Mouse (Mus musculus): ENCODE data around the gene Mia3. TPM values are rescaled to one million over a fixed set of nuclear protein-coding genes. Genes with fewer than 3 reads are reported as not detected.
"Not testable (repeated sequence)": the region's sequence is repeated elsewhere in the genome, so short reads cannot be mapped to it uniquely, and the experiment has no call there.

The Mia3 gene
- polyA plus RNA-seq (2015; fragmentation: Nextera tagmentation; extraction: Ambion mirVana), result 101 and 112 TPM in 2 replicates

DNA sequence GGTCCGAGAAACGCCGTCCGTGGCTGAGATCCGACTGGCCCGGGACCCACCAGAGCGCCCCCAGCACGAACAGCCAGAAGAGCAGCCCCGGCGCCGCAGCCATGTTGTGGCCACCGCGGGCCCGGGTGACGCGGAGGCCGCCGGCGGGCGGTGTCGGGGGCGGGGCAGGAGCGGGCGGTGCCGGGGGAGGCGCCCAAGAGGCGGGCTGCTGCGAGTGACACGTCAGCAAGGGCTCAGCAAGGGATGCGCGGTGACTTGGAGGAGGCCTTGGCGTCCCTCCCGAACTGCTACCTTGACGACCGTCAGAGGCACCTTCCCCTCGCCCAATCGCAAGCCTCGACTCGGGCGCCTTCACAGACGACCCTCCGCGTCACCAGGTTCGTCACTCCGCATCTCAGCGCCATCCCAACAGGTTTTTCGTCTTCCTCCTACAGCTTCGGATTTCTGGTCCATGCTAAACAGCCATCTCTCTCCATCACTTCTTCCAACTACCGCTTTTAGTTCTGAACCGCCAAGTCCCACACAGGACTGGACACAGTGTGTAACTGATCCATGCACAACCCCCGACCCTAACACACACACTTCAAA, at the start of gene Mia3:
Mia3 (minus strand) TSS at position 127 of the 588 bp plus-strand sequence.
- Histone ChIP-seq H3K27ac (replicated peaks) (peak within 1 kb of the TSS; percentile 87), H3K9ac (replicated peaks) (peak within 1 kb of the TSS; percentile 66), H3K4me2 (peak within 1 kb of the TSS; percentile 85), H3K27me3 (replicated peaks) (no peaks in the 10 kb centered on the region), H3K9me3 (replicated peaks) (no peaks in the 10 kb centered on the region), H3K4me3 (replicated peaks) (peak within 1 kb of the TSS; percentile 84), H3K36me3 (peaks cover 13% of the 10 kb centered on the region), H3K4me1 (peaks cover 29% of the 10 kb centered on the region)
- 1% methylated on average over 49 of the region's 51 CpGs for WGBS
- ATAC-seq (ENCODE audit: low FRiP score), result peak; percentile 98

DNA sequence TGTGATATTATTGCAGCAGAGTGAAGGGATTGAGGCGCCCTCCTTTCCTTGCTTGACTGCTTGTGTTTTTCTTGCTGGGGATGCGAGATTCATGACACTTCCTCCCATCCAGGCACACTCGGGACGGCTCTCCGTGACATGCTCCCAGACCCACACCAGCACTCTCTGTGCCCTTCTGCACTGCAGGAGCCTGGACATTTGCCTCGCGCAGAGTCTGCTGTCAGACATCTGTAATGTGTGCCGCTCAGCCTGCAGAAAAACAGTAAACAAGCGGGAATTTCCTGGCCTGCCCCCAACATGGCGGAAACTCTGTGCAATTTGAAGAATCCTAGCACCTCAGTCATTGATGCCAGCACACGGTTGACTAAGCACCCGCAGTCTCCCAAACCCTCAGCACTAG, 48.5 kb upstream of the Mia3 start, which contains the start of gene Hhipl2:
Hhipl2 (plus strand) TSS at position 343 of the 400 bp plus-strand sequence.
- H3K27me3 ChIP-seq (replicated peaks), result no peaks in the 10 kb centered on the region

DNA sequence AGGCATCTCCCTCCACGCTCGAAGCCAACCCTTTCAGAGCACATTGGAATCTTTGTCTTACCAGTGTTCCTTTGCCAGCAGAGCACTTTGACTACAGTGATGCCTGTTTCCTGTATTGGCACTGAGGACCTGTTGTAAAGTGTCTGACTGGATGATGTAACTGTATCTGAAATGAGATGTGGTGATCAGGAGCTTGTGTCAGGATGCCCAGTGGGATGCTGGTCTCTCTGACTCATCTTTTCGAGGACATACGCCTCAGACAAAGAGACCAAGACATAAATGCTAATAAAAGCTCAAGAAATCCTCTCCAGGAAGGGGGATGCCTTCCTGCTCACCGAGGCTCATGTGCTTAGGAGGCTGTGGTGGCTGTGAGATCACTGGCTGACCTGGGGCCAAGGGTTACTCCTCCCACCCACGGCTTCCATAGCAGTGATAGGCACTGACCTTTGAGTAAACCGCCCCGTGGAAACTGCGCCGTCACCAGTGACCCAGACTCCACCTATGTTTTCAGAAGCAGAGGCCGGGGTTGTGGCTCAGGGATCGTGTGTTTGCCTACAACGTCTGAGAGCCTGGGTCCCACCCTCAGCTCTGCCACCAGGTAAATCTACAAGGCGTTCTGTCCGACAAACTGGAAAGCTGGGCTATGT, 44.9 kb upstream of the Mia3 start:
- WGBS, result 93% methylated on average over 15 of the region's 15 CpGs
- H3K4me1 ChIP-seq, result no peaks in the 10 kb centered on the region
- H3K9ac ChIP-seq (replicated peaks), result no peak overlapping the region
- H3K27me3 ChIP-seq (replicated peaks), result no peaks in the 10 kb centered on the region
- no peak for ATAC-seq (ENCODE audit: low FRiP score)
- no peak overlapping the region for H3K27ac ChIP-seq (replicated peaks)
- peaks cover 30% of the 10 kb centered on the region for H3K36me3 ChIP-seq
- no peaks in the 10 kb centered on the region for H3K9me3 ChIP-seq (replicated peaks)
- H3K4me2 ChIP-seq, result no peak overlapping the region
- H3K4me3 ChIP-seq (replicated peaks), result no peak overlapping the region

More for the DNA sequence above, 48.5 kb upstream of the Mia3 start, which contains the start of gene Hhipl2:
- Histone ChIP-seq H3K4me1 (no peaks in the 10 kb centered on the region), H3K36me3 (no peaks in the 10 kb centered on the region), H3K9ac (replicated peaks) (no peak within 1 kb of the TSS), H3K27ac (replicated peaks) (no peak within 1 kb of the TSS), H3K4me3 (replicated peaks) (no peak within 1 kb of the TSS), H3K4me2 (no peak within 1 kb of the TSS), H3K9me3 (replicated peaks) (no peaks in the 10 kb centered on the region)
- WGBS, result 83% methylated on average over 12 of the region's 12 CpGs
- ATAC-seq (ENCODE audit: low FRiP score), result no peak

DNA sequence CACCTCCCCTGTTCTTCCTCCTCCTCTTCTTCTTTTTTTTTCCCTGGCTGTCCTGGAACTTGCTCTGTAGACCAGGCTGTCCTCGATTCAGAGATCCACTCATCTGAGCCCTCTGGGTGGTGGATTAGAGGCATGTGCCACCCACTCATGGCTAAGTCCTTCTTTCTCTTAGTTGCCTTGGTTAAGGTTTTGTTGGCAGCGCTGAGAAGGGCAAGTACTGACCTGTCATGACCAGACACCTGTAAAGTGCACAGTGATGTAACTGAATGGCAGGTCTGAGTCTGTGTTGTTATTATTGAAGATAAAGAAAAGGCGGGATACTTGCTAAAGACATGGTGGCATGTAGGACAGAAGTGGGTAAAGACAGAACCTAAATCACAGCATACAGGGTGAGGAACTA, 34.0 kb upstream of the Mia3 start:
- peaks cover 69% of the 10 kb centered on the region for H3K36me3 ChIP-seq

DNA sequence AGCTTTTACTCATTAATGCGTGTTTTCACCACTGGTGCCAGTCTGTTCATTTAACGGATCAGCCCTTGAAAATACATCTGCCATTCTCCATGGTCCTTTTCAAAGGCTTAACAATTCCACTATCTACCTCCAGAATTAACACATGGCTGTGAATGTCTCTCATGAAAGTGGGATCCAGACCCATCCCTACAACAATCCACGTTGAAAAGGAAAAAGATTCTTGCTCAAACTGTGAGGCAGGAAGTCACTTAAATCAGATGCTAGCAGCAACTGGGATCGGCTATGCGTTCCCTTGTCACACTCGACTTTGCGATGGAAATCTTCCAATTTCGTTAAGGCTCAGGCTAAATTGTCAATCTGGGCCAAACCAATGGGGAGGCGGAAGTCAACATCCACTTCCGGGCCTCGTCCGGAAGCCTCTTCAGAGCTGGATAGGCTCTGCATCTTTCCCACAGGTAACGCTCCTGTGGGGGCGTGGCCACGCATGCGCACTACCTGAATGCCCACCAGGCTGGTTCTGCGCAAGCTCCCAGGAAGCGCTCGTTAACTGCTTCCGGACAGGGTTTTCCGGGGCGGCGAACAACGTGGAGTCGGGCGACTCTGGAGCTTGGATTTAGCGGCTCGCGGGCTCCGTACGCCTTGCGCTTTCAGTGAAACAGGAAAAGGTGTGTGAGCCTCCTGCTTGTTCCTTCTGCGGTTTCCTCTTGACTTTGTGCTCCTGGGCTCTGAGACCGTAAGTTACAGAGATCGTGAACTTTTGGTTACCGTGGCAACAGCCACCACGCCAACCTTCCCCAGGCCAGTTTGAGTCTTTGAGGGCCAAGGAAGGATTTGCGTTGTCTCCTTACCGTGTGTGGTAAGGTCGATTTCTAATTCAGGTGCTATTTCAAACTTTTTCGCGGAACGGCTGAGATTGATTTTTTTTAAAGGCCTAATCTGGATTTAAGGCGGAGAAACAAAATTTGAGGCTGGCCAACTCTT, 19.4 kb upstream of the Mia3 start, which contains the start of gene Taf1a:
Taf1a (plus strand) TSS at position 556 of the 981 bp plus-strand sequence.
- Histone ChIP-seq H3K4me1 (peaks cover 21% of the 10 kb centered on the region), H3K4me2 (peak within 1 kb of the TSS; percentile 83), H3K9ac (replicated peaks) (peak within 1 kb of the TSS; percentile 53; the same call in 1 of the 2 replicates), H3K9me3 (replicated peaks) (no peaks in the 10 kb centered on the region), H3K27ac (replicated peaks) (peak within 1 kb of the TSS; percentile 73), H3K27me3 (replicated peaks) (peaks cover 18% of the 10 kb centered on the region), H3K36me3 (peaks cover 9% of the 10 kb centered on the region), H3K4me3 (replicated peaks) (peak within 1 kb of the TSS; percentile 54)
- peak; percentile 100 for ATAC-seq (ENCODE audit: low FRiP score)
- 5% methylated on average over 44 of the region's 44 CpGs for WGBS

More for the DNA sequence above, 34.0 kb upstream of the Mia3 start:
- Histone ChIP-seq H3K9ac (replicated peaks) (no peak overlapping the region), H3K9me3 (replicated peaks) (no peaks in the 10 kb centered on the region), H3K4me3 (replicated peaks) (no peak overlapping the region), H3K4me2 (no peak overlapping the region), H3K27me3 (replicated peaks) (no peaks in the 10 kb centered on the region), H3K4me1 (no peaks in the 10 kb centered on the region), H3K27ac (replicated peaks) (no peak overlapping the region)
- ATAC-seq (ENCODE audit: low FRiP score), result no peak
- WGBS, result 95% methylated on average over 3 of the region's 3 CpGs

DNA sequence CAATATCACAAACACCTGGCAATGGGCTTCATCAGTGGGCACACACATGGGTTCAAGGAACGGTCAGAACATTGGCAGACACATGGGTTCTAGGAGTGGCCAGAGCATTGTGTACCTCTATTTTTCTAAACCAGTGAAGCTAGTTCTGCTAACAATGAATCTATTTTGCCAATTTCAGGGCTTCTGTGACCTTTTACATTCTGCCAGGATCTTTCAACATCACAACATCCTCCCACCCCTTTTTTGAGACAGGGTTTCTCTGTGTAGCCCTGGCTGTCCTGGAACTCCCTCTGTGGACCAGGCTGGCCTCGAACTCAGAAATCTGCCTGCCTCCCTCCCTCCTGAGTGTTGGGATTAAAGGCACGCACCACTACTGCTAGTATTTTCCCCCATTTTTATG, 18.1 kb upstream of the Mia3 start:
- H3K36me3 ChIP-seq; H3K4me2 ChIP-seq; H3K9ac ChIP-seq (replicated peaks); H3K27ac ChIP-seq (replicated peaks); H3K4me3 ChIP-seq (replicated peaks); H3K9me3 ChIP-seq (replicated peaks); ATAC-seq (ENCODE audit: low FRiP score): not testable (repeated sequence)
- Histone ChIP-seq H3K4me1 (peaks cover 21% of the 10 kb centered on the region), H3K27me3 (replicated peaks) (peaks cover 27% of the 10 kb centered on the region)
- WGBS, result 97% methylated on average over 3 of the region's 3 CpGs

DNA sequence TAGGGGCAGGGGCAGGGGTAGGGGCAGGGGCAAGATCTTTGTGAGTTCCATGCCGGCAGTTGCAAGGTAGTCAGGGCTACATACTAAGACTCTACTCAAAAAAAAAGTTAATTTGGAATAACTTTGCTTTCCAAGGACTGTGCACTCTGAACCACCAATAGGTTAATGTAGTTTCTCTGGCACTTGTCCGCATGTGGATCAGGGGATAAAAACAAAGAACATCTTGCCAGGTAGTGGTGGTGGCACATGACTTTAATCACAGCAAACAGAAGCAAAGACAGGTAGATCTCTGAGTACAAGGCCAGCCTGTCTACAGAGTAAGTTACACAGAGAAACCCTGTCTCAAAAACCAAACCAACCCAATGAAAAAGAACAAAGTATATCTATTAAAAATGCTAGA, 13.3 kb upstream of the Mia3 start:
- peaks cover 36% of the 10 kb centered on the region for H3K27me3 ChIP-seq (replicated peaks)

DNA sequence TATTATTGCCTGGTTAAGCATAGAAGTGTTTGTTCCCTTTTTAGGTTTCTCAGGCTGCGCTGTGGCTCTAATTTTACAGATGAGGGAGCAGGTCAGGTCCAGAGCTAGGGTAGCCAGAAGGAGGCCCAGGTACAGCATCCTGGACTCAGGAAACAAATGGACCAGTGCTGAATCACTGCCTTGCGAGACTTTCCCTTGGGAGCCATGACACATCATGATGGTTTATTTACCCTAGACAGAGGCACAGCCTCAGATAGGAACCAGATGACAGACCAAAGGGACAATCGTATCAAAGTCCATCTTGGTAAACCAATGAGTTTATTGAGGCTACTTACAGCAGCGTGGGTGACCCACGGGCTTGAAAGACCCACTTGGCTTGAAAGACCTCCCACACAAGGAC, 12.5 kb upstream of the Mia3 start:
- H3K9me3 ChIP-seq (replicated peaks), result no peaks in the 10 kb centered on the region
- H3K4me2 ChIP-seq, result no peak overlapping the region
- 84% methylated on average over 5 of the region's 5 CpGs for WGBS
- ATAC-seq (ENCODE audit: low FRiP score), result no peak
- H3K27ac ChIP-seq (replicated peaks), result no peak overlapping the region
- H3K36me3 ChIP-seq, result no peaks in the 10 kb centered on the region
- H3K4me1 ChIP-seq, result no peaks in the 10 kb centered on the region
- H3K9ac ChIP-seq (replicated peaks), result no peak overlapping the region
- no peak overlapping the region for H3K4me3 ChIP-seq (replicated peaks)
- peaks cover 31% of the 10 kb centered on the region for H3K27me3 ChIP-seq (replicated peaks)

More for the DNA sequence above, 13.3 kb upstream of the Mia3 start:
- 82% methylated on average over 2 of the region's 2 CpGs for WGBS
- H3K27ac ChIP-seq (replicated peaks), result no peak overlapping the region
- no peak overlapping the region for H3K4me2 ChIP-seq
- H3K4me3 ChIP-seq (replicated peaks), result no peak overlapping the region
- no peaks in the 10 kb centered on the region for H3K36me3 ChIP-seq
- no peak for ATAC-seq (ENCODE audit: low FRiP score)
- no peaks in the 10 kb centered on the region for H3K9me3 ChIP-seq (replicated peaks)
- H3K4me1 ChIP-seq, result no peaks in the 10 kb centered on the region
- H3K9ac ChIP-seq (replicated peaks), result no peak overlapping the region

DNA sequence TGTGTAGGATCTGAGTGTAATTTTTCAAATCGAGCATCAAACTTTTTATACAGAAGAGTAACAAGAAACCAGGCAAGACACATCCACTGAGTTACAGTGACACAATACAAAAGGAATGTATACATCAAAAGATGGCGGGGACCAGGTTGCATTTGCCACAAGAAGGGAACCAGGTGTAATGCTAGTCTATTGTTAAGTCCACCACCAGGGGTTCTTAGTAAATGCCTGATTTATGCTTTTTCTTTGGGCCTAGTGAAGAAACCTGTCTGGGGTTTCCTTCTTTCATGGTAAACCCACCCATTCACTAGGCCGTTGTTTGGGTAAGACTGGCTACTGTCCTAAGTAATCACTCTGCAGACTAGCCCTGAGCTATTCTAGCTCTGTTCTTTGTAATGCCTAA, 10.0 kb upstream of the Mia3 start:
- H3K27me3 ChIP-seq (replicated peaks), result peaks cover 21% of the 10 kb centered on the region
- H3K4me1 ChIP-seq; H3K9me3 ChIP-seq (replicated peaks); H3K9ac ChIP-seq (replicated peaks); H3K27ac ChIP-seq (replicated peaks); H3K4me2 ChIP-seq; ATAC-seq (ENCODE audit: low FRiP score); H3K4me3 ChIP-seq (replicated peaks); H3K36me3 ChIP-seq: not testable (repeated sequence)
- 88% methylated on average over 3 of the region's 3 CpGs for WGBS

DNA sequence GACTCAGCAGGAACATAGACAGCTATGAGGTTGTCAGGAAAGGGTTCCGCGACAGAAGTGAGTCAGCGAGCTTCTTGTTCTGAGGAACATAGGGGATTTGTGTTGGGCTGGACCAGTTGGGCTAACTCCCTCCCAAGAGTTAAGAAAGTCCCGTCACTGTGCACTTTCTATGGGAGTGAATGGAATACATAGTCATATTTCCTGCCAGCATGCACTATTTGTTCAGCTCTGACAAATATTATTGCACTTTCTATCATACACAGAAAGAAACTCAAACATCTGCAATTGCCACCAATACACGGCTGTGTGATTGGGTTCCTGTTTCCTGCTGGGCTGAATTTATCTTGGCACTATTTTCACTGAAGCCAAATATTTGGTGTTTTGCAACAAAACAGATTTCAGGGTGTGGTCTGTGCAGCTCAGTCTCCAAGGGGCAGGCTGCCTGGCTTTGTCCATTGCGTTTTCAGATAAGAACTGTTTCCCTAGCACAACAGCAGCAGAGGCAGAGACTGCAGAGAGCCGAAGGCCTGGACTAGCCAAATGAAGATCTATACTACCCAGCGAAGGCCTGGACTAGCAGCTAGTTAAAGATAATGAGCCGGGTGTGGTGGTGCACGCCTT, 9.1 kb upstream of the Mia3 start:
- peaks cover 18% of the 10 kb centered on the region for H3K27me3 ChIP-seq (replicated peaks)
- no peak for ATAC-seq (ENCODE audit: low FRiP score)
- no peaks in the 10 kb centered on the region for H3K36me3 ChIP-seq
- no peaks in the 10 kb centered on the region for H3K9me3 ChIP-seq (replicated peaks)
- no peak overlapping the region for H3K9ac ChIP-seq (replicated peaks)
- H3K4me3 ChIP-seq (replicated peaks), result no peak overlapping the region
- H3K4me1 ChIP-seq, result no peaks in the 10 kb centered on the region
- no peak overlapping the region for H3K4me2 ChIP-seq
- H3K27ac ChIP-seq (replicated peaks), result no peak overlapping the region
- WGBS, result 87% methylated on average over 10 of the region's 10 CpGs

DNA sequence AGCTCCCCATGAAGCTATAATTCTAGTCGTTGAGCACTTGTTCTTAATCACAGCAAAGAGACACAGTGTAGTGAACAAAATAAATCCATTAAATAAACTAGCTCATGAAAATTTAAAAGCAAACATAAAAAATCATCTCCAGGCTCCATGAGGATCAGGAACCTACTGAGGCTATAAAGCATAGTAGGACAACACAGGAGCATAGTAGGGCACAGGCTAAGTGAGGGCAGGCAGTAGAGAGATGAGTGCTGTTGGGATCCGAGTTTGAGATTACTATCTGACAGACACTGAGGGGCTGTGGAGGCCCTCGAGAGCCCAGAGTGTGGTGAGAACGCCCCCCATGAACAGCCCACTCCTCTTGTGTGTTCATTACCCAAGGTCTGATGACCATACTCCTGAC, 7.7 kb upstream of the Mia3 start:
- Histone ChIP-seq H3K4me2 (no peak overlapping the region), H3K27ac (replicated peaks) (no peak overlapping the region), H3K9ac (replicated peaks) (no peak overlapping the region), H3K27me3 (replicated peaks) (0 out of 2 replicates have a peak, but pooled peaks cover 12% of the 10 kb centered on the region), H3K36me3 (no peaks in the 10 kb centered on the region), H3K9me3 (replicated peaks) (no peaks in the 10 kb centered on the region), H3K4me3 (replicated peaks) (no peak overlapping the region), H3K4me1 (no peaks in the 10 kb centered on the region)
- ATAC-seq (ENCODE audit: low FRiP score), result no peak
- WGBS, result 76% methylated on average over 4 of the region's 4 CpGs

Data from neural tube, embryonic 15.5 days (tissue).